Mouse (Mus musculus): ENCODE data around the gene Tmem145.

Tmem145 gene

DNA sequence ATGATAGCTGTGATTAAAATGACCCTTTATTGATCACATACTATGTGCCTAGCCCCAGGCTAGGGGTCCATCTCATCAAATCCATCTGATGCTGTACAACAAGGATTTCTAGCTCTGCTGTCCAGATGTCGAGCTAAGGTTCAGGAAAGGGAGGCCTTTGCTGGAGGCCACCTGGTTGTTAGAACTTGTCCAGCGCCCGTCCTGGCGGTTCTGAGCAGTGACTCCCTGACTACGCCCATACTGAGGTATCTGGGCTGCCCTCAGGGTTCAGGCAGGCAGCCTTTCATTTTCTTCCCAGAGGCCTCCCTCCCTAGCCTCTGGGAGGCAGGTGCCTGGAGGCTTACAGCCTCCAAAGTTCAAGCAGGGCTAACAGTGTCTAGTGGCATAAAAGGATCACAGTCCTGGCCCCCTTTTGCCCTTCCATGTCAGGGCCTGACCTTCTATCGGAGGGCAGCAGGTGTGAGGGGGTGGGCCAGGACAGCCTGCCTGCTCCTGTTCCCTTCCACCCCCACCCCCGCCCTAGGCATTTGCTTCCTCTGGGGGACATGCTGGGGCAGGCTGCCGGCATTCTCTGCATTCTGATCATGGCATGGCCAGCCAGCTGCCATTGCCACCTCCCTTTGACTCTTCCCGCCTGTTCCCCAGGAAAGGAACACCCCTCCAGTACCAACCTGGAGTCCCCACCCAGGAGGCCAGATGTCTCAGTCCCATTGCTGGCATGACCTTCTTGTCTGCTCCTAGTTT is 30.2 kb upstream of the Tmem145 start:
- DNase-seq (ENCODE audit: low read depth, low spot score) = no peak

DNA sequence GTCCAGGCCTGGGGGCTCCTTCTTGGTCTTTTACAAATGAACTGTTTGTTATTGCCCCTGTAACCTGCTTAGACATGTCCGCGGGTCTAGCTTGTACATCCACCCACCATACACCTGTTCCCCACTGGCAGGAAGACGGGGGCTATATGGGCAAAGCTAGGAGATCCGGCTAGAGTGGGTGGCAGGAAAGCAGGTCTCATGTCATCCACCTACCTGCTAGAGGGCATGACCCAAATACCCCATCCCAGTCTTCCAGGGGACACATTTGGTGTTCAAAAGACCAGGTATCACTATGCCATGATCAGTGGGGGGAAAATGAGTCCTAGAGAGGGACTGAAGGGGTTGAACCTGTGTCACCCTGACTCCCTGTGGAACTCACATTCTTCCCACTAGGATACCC is 28.5 kb upstream of the Tmem145 start:
- no peak for DNase-seq (ENCODE audit: low read depth, low spot score)

DNA sequence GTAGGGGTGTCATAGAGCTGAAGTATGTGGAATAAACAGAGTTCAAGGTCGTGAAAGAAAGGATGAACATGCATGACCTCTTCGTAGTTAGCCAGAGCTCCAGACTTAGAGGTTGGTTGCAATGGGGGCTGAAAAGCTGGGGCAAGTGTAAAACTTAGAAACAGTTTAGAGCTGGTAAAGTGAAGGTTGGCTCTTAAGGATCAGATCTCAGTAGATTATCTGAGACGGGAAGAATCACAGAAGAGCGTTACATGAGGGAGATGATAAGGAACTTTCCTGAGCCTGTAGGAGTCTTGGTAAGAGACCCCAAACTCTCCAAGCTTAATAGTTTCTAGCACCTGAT is 27.9 kb upstream of the Tmem145 start:
- DNase-seq (ENCODE audit: low read depth, low spot score) = no peak

DNA sequence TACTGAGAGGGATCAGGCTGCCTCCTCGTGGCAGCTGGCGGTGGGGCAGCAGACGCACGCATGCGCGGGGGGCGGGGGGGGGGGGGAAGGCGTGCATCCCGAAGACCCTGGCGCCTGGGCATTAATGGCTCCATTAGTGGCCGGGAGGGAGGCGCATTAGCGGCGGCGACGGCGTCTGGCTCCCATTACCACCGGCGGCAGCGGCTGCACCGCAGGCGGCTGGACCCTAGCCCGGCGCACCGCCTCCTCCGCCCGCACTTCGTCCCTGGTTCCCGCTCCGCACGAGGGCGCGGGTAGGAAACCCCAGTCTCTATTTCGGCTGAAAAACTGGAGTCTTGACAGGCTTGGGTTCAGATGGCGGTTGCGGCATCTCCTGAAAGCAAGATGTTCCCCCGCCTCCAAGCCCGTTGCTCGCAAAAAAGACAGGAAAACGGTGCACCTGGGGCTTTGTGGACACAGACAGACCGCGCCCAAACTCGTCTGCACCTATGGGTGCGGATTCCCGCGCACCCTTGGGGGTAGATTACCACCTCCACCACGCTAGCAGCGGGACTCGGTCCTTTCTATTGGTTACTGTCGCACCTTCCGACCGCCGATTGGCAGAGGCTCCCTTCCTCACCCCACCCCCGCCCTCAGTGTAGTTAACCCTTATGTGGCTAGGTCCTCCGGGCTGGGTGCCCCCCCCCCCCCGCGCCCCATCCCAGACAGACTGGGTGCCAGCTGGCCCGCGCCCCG is 27.4 kb upstream of the Tmem145 start:
- peak; percentile 91 for DNase-seq (ENCODE audit: low read depth, low spot score)

DNA sequence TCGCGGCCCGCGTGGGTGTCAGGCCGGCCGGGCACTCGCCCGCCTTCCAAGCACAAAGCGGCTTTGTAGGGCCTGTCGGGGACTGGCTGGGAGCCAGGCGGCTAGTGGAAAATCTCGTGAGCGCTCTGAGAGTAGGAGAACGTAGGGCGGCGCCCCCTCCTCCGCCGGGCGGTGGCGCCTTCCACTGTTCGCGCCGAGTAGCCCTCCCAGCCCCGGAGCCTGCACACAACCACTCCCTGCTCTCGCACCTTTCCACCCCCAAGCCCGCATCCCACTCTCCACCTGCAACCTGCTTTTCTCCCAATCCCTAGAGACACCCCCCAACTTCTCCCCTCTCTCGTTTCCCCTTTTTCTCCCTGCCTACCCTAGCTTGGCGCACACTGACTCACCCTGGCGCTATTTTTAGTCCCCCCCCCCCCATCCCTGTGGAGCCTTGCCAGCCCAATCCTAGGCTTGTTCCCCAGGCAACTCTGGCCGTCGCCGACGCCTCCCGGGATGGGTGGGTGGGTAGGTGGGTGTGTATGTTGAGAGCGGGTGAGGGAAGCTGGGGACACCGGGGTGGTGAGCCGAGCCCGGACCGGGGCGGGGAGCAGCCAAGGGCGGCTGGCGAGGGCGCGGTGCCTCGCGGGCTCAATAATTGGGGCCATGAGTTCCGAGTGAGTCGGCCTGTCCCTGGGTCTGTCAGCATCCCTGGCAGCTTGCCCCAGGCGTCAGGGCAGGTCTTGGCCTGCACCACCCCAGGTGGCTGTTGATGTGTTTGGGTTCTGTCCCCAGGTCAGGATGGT is 26.6 kb upstream of the Tmem145 start:
- DNase-seq (ENCODE audit: low read depth, low spot score) = peak; percentile 74

DNA sequence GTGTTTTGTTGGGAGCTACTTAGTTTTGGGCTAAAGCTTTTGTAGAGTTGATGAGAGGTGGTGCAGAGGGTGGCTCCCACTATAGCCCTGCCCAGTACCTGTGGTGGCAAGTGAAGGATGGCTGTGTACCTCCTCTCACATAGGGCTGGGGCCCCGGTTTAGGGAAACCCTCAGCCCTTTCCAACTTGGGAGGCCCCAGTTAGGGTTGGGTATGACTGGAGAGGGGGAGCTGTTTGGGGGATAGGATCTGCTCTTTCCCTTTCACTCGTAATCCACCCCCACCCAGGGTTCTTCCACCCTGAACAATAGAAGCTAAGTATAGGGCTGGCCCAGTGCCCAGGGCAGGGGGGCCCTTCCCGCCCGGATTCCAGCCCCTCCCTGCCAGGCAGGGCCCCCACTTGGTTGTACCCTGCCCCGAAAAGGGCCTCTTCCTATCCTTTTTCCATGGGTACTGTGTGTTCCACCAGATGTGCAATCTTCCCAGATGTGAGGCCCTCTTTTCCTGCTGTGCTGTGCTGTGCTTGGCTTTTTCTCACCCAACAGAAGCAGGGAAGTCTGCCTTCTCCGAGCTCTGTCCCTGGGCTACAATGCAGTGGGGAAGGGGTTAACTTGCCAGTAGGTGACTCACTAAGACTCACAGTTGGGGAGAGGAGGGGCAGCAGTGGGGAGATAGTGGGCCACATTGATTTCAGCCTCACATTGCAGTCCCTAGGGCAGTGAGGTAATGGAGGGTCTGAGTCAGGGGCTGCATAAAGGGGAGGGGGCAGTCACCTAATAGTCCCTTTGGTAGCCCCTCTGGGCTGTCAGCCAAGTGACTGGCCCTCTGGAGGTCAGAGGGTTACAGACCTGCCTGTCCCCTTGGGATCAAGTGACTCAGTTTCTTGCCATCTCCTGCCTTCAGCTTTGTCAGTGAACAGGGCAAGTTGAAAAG is 25.8 kb upstream of the Tmem145 start:
- no peak for DNase-seq (ENCODE audit: low read depth, low spot score)

DNA sequence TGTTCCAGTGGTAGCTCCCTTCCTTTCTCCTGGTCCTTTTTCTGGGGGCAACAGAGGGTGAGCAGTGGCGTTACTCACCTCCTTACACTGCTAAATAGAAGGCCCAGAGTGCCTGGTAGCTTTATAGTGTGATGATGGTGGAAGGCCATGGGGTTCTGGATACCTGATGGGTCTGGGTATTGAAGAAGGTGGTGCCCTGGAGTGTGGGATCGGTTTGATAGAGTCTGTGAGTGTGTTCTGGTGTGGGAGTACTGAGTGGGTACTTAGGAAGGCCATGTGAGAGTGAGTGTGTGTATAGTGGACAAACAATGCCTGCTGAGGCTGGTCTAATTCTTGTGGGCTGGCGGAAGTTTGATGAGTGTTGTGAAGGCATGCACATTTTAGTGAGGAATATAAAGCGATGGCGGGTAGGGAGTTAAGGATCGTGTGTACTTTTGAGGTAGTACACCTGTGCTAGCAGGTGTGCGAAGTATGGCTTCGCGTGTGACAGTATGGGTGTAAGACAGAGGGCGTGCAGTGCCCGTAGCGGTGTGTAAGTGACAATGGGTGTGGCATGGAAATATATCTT is 24.7 kb upstream of the Tmem145 start:
- no peak for DNase-seq (ENCODE audit: low read depth, low spot score)

DNA sequence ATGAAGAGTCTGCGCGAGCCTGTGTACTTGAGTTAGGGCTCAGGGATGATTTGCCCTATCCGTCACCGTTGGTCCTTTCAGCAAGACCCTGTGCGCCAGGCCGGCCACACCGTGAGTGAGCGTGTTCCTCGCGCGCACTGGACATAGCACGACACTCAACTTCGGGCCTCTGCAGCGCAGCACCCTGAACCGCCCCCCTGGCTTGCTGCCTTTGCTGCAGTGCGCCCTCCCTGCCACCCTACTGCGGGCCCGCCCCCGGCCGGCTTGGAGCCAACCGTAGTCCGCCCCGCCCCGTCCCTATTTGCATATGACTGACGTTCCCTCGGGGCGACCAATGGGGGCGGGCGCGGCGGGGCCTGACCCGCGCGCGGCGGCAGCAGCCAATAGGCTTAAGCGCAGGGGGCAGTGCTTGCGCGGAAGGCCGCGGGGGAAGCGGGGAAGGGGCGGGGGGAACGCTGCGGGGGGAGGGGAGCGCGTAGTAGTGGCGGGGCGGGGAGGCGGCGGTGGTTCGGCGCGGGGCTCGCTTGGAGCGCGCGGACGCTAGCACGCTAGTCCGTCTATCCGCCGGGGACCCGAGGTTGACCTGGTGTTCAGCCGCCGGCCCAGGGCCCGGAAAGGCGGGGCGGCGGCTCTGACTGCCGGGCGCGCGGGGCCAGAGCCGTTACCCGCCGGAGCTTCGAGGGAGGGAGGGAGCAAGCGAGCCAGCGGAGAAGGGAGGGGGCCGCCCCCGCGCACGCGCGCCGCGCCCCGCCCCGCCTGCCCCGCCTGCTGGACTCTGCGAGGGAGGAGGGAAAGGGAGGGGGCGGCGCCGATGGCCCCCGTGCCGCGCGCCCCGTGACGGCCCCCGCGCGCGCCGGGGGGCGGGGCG is 23.9 kb upstream of the Tmem145 start:
- peak; percentile 94 for DNase-seq (ENCODE audit: low read depth, low spot score)

DNA sequence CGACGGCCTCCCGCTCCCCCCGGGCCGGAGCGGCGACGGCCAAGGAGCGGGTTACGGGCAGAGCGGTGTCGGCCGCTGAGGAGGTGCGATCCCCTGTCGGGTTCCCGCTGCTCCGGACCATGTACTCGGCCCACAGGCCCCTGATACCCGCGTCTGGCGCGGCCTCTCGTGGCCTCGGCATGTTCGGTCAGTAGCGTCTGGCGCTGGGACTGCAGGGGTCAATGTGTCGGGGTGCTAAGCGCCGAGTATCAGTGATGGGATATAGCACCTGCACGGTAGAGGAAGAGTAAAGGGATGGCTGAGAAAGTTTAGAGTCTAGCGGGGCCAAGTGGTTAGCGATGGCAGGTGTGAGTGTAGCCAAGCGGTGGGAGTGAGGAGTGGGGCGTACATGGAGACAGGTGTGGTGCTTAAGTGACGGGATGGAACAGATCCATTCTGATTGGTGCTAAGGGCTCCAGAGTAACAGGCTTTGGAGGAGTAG is 23.1 kb upstream of the Tmem145 start:
- no peak for DNase-seq (ENCODE audit: low read depth, low spot score)

DNA sequence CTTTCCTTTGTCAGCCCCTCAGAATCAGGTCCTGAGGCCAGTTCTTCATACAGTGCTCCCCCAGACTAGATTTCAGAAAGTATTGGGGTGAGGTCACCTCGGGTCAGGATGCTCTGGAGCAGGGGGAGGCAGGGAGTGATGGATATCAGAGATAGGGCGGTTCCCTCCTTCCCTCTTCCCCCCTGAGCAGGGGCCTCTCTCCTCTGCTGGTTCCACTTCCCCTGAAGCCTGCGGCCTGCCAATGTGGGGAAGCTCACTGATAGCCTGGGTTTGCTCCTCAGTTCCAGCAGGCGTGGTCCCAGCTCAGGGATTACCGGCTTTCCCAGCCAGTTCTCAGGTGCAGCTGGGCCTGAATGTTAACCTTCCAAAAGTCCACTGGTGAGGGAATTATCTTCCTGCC is 22.3 kb upstream of the Tmem145 start:
- no peak for DNase-seq (ENCODE audit: low read depth, low spot score)

DNA sequence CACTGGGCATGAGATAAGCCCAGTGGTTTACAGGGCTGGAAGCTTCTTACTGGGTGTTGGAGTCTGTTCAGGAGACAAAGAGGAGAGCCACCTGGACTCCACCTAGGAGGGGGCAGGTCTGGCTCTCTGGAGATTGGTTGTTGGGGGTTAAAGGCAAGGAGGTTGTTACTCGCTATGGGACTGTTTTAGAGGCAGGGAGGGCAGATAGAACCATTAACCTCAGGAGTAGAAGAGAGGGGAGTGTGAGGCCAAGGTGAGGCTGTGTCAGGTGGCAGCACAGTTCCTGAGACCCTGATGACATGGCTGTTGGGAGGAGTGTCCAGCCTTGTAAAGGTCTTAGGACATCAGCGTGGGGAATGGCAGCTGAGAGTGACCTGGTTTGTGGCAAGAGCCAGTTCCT is 21.7 kb upstream of the Tmem145 start:
- DNase-seq (ENCODE audit: low read depth, low spot score) = no peak

DNA sequence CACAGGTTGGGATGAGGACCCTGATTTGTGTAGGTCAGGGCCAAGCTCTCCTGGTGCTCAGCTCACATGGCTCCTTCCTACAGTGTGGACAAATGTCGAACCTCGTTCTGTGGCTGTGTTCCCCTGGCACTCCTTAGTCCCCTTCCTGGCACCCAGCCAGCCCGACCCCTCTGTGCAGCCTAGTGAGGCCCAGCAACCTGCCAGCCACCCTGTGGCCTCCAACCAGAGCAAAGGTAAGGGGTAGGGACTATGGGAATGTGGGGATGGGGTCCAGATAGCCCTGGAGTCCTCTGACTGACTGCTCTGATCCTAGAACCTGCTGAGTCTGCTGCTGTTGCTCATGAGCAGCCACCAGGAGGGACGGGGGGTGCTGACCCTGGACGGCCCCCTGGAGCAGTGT is 21.1 kb upstream of the Tmem145 start:
- no peak for DNase-seq (ENCODE audit: low read depth, low spot score)

DNA sequence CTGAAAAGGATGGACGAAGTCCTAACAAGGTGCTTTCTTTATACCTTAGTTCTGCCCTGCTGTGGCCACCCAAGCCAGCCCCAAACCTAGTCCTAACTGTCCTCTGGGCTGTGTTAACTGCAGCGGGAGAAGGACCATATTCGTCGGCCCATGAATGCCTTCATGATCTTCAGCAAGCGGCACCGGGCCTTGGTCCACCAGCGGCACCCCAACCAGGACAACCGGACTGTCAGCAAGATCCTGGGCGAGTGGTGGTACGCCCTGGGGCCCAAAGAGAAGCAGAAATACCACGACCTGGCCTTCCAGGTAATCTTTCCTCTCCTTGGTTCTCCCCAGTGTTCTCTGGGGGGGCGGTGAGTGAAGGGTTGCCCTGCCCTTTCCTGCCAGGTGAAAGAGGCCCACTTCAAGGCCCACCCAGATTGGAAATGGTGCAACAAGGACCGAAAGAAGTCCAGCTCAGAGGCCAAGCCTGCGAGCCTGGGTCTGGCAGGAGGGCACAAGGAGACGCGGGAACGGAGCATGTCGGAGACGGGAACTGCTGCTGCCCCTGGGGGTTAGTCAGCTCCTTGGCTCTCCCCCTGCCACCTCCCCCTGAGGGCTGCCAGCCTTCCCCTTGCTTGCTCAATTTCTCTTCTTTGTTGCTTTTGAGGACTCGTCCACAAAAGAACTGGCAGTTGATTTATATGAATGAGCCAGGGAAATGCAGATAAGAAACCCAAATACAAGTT is 20.2 kb upstream of the Tmem145 start:
- DNase-seq (ENCODE audit: low read depth, low spot score) = no peak

DNA sequence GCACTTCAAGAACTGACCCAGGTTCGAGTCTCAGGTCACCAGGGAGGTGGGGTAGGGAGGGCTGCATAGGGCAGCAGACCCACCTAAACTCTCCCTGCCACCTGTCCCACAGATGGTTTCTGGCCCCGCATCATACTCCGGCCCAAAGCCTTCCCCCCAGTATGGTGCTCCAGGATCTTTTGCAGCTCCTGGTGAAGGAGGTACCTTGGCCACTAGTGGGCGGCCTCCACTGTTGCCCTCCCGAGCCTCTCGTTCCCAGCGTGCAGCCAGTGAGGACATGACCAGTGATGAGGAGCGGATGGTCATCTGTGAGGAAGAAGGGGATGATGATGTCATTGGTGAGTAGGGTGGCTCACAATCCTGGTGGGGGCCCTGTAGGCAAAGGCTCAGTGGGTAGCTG is 18.9 kb upstream of the Tmem145 start:
- DNase-seq (ENCODE audit: low read depth, low spot score) = no peak

DNA sequence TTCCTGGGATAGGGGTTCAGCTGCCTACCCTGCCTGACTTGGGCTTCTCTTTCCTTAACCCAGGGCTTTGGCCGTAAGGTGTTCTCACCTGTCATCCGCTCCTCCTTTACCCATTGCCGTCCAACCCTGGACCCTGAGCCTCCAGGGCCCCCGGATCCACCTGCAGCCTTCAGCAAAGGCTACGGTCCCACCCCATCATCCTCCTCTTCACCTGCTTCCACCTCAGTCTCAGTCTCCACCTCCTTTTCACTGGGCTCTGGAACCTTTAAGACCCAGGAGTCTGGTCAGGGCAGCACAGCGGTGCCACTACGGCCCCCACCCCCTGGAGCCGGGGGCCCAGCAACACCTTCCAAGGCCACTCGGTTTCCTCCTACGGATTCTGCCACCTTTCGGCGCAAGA is 17.9 kb upstream of the Tmem145 start:
- DNase-seq (ENCODE audit: low read depth, low spot score) = no peak

DNA sequence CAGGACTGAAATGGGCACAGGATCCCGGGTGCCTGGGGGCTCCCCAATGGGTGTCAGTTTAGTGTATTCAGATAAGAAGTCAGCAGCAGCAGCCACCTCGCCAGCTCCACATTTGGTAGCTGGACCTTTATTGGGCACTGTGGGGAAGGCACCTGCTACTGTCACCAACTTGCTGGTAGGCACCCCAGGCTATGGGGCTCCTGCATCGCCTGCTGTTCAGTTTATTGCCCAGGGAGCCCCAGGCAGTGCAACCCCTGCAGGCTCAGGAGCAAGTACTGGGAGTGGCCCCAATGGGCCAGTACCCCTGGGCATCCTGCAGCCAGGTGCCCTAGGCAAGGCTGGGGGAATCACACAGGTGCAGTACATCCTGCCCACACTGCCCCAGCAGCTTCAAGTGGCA is 17.2 kb upstream of the Tmem145 start:
- DNase-seq (ENCODE audit: low read depth, low spot score) = no peak

DNA sequence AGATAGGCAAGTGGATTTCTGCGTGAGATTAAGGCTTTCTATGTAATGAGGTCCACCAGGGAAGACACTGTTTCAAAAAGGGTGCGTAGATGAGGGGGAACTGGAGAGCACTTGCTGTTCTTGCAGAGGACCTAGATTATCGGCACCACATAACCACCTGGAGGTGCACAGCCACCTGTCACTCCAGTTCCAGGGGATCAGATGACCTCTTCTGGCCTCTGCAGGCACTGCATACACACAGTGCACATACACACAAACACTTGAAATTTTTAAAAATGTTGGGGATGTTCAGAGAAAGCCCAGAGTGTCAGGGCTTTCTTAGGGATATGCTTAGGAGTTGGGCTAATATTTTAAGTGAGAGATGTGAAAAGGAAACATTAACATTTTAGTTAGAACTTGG is 16.0 kb upstream of the Tmem145 start:
- DNase-seq (ENCODE audit: low read depth, low spot score) = no peak

DNA sequence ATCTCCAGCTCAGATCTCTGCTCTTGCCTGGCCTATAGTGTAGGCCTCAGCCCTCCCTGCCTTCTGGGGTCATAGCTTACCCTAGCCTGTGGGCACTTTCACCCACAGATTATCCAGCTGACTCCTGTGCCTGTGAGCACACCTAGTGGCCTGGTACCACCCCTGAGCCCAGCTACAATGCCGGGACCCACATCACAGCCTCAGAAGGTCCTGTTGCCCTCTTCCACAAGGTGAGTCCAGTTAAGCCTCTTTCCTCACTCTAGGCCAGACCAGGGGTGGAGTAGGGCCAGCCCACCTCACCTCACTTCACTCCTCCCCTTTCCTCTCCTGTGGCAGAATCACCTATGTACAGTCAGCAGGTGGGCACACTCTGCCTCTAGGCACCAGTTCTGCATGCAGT is 15.4 kb upstream of the Tmem145 start:
- DNase-seq (ENCODE audit: low read depth, low spot score) = no peak

DNA sequence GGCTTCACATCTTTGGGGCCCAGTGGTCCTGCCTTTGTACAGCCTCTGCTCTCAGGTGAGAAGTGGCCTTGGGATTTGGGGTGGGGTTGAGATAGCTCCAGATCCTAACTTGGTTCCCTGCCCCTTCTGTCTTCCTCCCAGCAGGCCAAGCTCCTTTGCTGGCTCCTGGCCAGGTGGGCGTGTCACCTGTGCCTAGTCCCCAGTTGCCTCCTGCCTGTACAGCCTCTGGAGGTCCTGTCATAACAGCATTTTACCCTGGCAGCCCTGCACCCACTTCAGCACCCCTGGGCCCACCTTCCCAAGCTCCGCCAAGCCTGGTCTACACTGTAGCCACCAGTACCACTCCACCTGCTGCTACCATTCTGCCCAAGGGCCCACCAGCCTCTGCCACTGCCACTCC is 15.0 kb upstream of the Tmem145 start:
- DNase-seq (ENCODE audit: low read depth, low spot score) = no peak

DNA sequence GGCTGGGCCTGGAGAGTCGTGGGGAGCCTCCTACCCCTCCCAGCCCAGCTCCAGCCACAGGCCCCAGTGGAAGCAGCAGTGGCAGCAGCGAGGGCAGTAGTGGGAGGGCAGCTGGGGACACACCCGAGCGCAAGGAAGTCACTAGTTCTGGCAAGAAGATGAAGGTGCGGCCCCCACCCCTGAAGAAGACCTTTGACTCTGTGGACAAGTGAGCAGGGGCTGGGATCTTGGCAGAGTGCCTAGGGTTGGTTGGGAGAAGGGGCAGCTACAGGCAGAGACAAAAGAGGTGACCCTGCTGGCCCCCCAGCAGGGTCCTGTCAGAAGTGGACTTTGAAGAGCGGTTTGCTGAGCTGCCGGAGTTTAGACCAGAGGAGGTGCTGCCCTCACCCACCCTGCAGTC is 13.8 kb upstream of the Tmem145 start:
- no peak for DNase-seq (ENCODE audit: low read depth, low spot score)
